10 mouse cellular contexts compared by ENCODE assay signal in genomic region chr6:145779383-145779782, GRCm38 (mm10). TPM values are rescaled to one million over a fixed set of nuclear protein-coding genes. Genes with fewer than 3 reads are reported as not detected.
DNase-seq lines count a peak whose midpoint lies in the region; ATAC-seq lines count a peak whose summit lies in the region.
"Had no signal": no experiment of that assay in that cellular context is flagged by ENCODE, and none has a peak within 500 bp of the region (broad histone marks: within the 10 kb centered on the region; RNA-seq: fewer than 3 reads in every experiment).

No protein-coding gene starts in this region.

- H3K4me2 ChIP-seq in hindbrain, embryonic 11.5 days (replicated peaks; ENCODE audit: low read depth, low read length), result no peak overlapping the region
- H3K4me2 ChIP-seq in embryonic facial prominence, embryonic 11.5 days (ENCODE audit: low read depth, low read length), result no peak overlapping the region

- 28% methylated on average over 6 of the region's 6 CpGs for WGBS in hindbrain, embryonic 10.5 days
- WGBS in hindbrain, embryonic 11.5 days, result 26% methylated on average over 6 of the region's 6 CpGs
- 14% methylated on average over 6 of the region's 6 CpGs for WGBS in embryonic facial prominence, embryonic 11.5 days

- no peak overlapping the region for H3K9ac ChIP-seq in hindbrain, embryonic 11.5 days (ENCODE audit: low read depth, low read length)
- no peak overlapping the region for H3K9ac ChIP-seq in embryonic facial prominence, embryonic 11.5 days (replicated peaks; ENCODE audit: low read length)

- DNase-seq in hindbrain, embryonic 10.5 days (ENCODE audit: low spot score), result no peak
- DNase-seq in hindbrain, embryonic 11.5 days (ENCODE audit: low spot score), result no peak
- DNase-seq in embryonic facial prominence, embryonic 11.5 days (ENCODE audit: low spot score), result peak; percentile 29
- DNase-seq in kidney, postnatal 4 days, result peak; percentile 37 to 49
- no peak for DNase-seq in adrenal gland, postnatal 14 days
- DNase-seq in natural killer cell, adult 2 months (ENCODE audit: low spot score in 2 of 2), result no peak
- DNase-seq in gastrocnemius, postnatal 25 days, result no peak
- DNase-seq: adrenal gland, postnatal 25 days had no signal

- H3K27me3 ChIP-seq in hindbrain, embryonic 10.5 days (ENCODE audit: insufficient read depth, poor library complexity, severe bottlenecking), result no peaks in the 10 kb centered on the region
- no peaks in the 10 kb centered on the region for H3K27me3 ChIP-seq in hindbrain, embryonic 11.5 days (ENCODE audit: control insufficient read depth, insufficient read depth, low read length)
- no peaks in the 10 kb centered on the region for H3K27me3 ChIP-seq in embryonic facial prominence, embryonic 11.5 days (ENCODE audit: control insufficient read depth, insufficient read depth, low read length)

- H3K27ac ChIP-seq in hindbrain, embryonic 10.5 days, result 0 out of 2 replicates have a peak overlapping the region, but pooled peaks have one; percentile 50
- no peak overlapping the region for H3K27ac ChIP-seq in hindbrain, embryonic 11.5 days (ENCODE audit: low read depth, low read length)
- H3K27ac ChIP-seq in embryonic facial prominence, embryonic 11.5 days (replicated peaks; ENCODE audit: low read depth, low read length), result no peak overlapping the region

- no peak overlapping the region for H3K4me3 ChIP-seq in hindbrain, embryonic 10.5 days
- H3K4me3 ChIP-seq in hindbrain, embryonic 11.5 days (ENCODE audit: low read depth, low read length), result no peak overlapping the region
- H3K4me3 ChIP-seq in embryonic facial prominence, embryonic 11.5 days (ENCODE audit: low read depth, low read length), result no peak overlapping the region

- ATAC-seq in hindbrain, embryonic 11.5 days (ENCODE audit: low FRiP score), result no peak
- no peak for ATAC-seq in embryonic facial prominence, embryonic 11.5 days (replicated peaks; ENCODE audit: insufficient number of reproducible peaks, low FRiP score, low TSS enrichment, low read depth)
- ATAC-seq in megakaryocyte progenitor cell, adult 5-6 weeks (replicated peaks; ENCODE audit: poor library complexity), result peak; percentile 98
- ATAC-seq: inflammation-experienced regulatory T-cells, adult 6 months had no signal

- peaks cover 11% of the 10 kb centered on the region for H3K4me1 ChIP-seq in hindbrain, embryonic 10.5 days (replicated peaks)
- H3K4me1 ChIP-seq in hindbrain, embryonic 11.5 days (replicated peaks; ENCODE audit: control insufficient read depth, insufficient read depth, low read length), result no peaks in the 10 kb centered on the region
- H3K4me1 ChIP-seq in embryonic facial prominence, embryonic 11.5 days (ENCODE audit: control insufficient read depth, insufficient read depth, low read length), result no peaks in the 10 kb centered on the region

- H3K36me3 ChIP-seq in hindbrain, embryonic 10.5 days, result no peaks in the 10 kb centered on the region
- H3K36me3 ChIP-seq in hindbrain, embryonic 11.5 days (ENCODE audit: control insufficient read depth, insufficient read depth, low read length), result no peaks in the 10 kb centered on the region
- no peaks in the 10 kb centered on the region for H3K36me3 ChIP-seq in embryonic facial prominence, embryonic 11.5 days (replicated peaks; ENCODE audit: control insufficient read depth, insufficient read depth, low read depth, low read length)

- H3K9me3 ChIP-seq in hindbrain, embryonic 10.5 days, result no peaks in the 10 kb centered on the region
- no peaks in the 10 kb centered on the region for H3K9me3 ChIP-seq in hindbrain, embryonic 11.5 days (ENCODE audit: control insufficient read depth, low read length)
- no peaks in the 10 kb centered on the region for H3K9me3 ChIP-seq in embryonic facial prominence, embryonic 11.5 days (replicated peaks; ENCODE audit: control insufficient read depth, low read length)

RNA-seq across cellular contexts. Expression of gene Rassf8, which starts 32.8 kb away (rescaled TPM):
- 2.9 and 4.2 TPM in 2 replicates for polyA plus RNA-seq in hindbrain, embryonic 10.5 days (2016; fragmentation: Nextera tagmentation; extraction: Ambion mirVana)
- 4.2 and 7.0 TPM in 2 replicates for polyA plus RNA-seq in hindbrain, embryonic 11.5 days (2014; fragmentation: Nextera tagmentation; extraction: Ambion mirVana)
- polyA plus RNA-seq in embryonic facial prominence, embryonic 11.5 days (2014; fragmentation: Nextera tagmentation; extraction: Ambion mirVana), result 5.5 and 8.2 TPM in 2 replicates
- total RNA-seq in megakaryocyte progenitor cell, adult 5-6 weeks (2015), result 8.3 and 11.5 TPM in 2 replicates
- 11.9 and 14.8 TPM in 2 replicates for total RNA-seq in megakaryocyte progenitor cell, adult 5-6 weeks (2017)
- total RNA-seq in adrenal gland, postnatal 14 days (2021), result 76.6 and 87.4 TPM in 2 replicates
- 10 to 100 TPM; 27.2 to 35.6 TPM for total RNA-seq in gastrocnemius, postnatal 25 days (2021)

Comparison
In these comparisons a context has a peak if more than half of its experiments do, and no peak if none do; other contexts are left out.
1. DNase-seq: peak in embryonic facial prominence, embryonic 11.5 days (single experiment) and kidney, postnatal 4 days (2 of 2); none in hindbrain, embryonic 10.5 days (single experiment), hindbrain, embryonic 11.5 days (single experiment), adrenal gland, postnatal 14 days (single experiment), natural killer cell, adult 2 months (0 of 2) and gastrocnemius, postnatal 25 days (single experiment).